In the genomic region with DNA sequence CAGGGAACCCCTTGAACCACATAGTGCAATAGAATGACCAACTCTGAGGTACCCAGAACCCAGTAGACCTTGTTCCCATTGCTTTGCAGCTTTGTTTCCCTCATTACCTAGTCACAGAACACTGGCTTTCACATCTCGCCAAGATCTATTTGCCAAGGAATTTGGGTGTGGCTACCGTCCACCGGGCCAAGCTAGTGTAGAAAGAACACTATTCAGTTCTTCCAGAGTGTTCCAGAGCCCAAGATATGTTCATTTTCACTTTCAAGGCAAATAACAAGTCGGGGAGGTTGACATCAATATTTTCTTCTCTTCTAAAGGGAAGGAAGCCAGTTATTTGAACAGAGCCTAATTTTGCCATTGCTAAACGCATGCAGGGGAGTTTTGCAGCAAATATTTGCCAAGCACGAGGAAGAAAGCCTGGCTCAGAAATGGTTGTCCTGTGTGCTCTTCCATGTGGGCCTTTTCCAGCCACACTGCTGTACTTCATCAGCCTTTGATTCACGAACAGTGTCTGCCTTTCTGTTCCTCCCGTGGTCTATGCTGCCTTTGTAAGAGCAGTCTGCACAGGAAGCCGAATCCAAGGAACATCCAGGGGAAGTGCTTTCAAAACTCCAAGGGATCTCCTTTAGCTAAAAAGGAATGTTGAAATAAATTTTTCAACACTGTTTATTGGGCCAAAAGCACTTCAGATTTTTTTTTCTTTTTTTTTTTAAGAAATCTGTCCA, we compare ENCODE assay signal across 14 mouse cellular contexts. TPM values are rescaled to one million over a fixed set of nuclear protein-coding genes. Genes with fewer than 3 reads are reported as not detected.
DNase-seq lines count a peak whose midpoint lies in the region; ATAC-seq and TF ChIP-seq lines count a peak whose summit lies in the region.
"Had no signal": no experiment of that assay in that cellular context is flagged by ENCODE, and none has a peak within 500 bp of the region (broad histone marks: within the 10 kb centered on the region; RNA-seq: fewer than 3 reads in every experiment).

No protein-coding gene starts in this region.

- H3K4me3 ChIP-seq in heart, embryonic 12.5 days = no peak overlapping the region
- H3K4me3 ChIP-seq in midbrain, postnatal 0 days (ENCODE audit: low read depth, low read length) = no peak overlapping the region
- H3K4me3 ChIP-seq in midbrain, embryonic 11.5 days (ENCODE audit: low read depth, low read length) = no peak overlapping the region
- H3K4me3 ChIP-seq in neural tube, embryonic 15.5 days (replicated peaks) = no peak overlapping the region

- H3K27ac ChIP-seq in heart, embryonic 12.5 days (ENCODE audit: poor library complexity, severe bottlenecking) = no peak overlapping the region
- H3K27ac ChIP-seq in midbrain, postnatal 0 days (ENCODE audit: low read depth, low read length) = peak overlapping the region; percentile 59
- no peak overlapping the region for H3K27ac ChIP-seq in midbrain, embryonic 11.5 days (ENCODE audit: low read depth, low read length)
- H3K27ac ChIP-seq in neural tube, embryonic 15.5 days (replicated peaks) = peak overlapping the region; percentile 54
- H3K27ac ChIP-seq: kidney, postnatal 0 days had no signal

- WGBS in heart, embryonic 12.5 days = 62% methylated on average over 9 of the region's 9 CpGs
- 58% methylated on average over 9 of the region's 9 CpGs for WGBS in midbrain, postnatal 0 days
- WGBS in midbrain, embryonic 11.5 days = 80% methylated on average over 9 of the region's 9 CpGs
- WGBS in neural tube, embryonic 15.5 days = 69% methylated on average over 9 of the region's 9 CpGs

- no peak overlapping the region for H3K4me2 ChIP-seq in heart, embryonic 12.5 days
- no peak overlapping the region for H3K4me2 ChIP-seq in midbrain, postnatal 0 days (ENCODE audit: low read depth, low read length, poor library complexity, severe bottlenecking)
- H3K4me2 ChIP-seq in midbrain, embryonic 11.5 days = no peak overlapping the region
- H3K4me2 ChIP-seq in neural tube, embryonic 15.5 days = no peak overlapping the region

- peaks cover 22% of the 10 kb centered on the region for H3K4me1 ChIP-seq in heart, embryonic 12.5 days (replicated peaks)
- H3K4me1 ChIP-seq in midbrain, postnatal 0 days (ENCODE audit: insufficient read depth, low read length) = peaks cover 19% of the 10 kb centered on the region
- H3K4me1 ChIP-seq in midbrain, embryonic 11.5 days (ENCODE audit: control insufficient read depth, insufficient read depth, low read length) = peaks cover 18% of the 10 kb centered on the region
- peaks cover 29% of the 10 kb centered on the region for H3K4me1 ChIP-seq in neural tube, embryonic 15.5 days

- no peaks in the 10 kb centered on the region for H3K9me3 ChIP-seq in heart, embryonic 12.5 days (replicated peaks)
- H3K9me3 ChIP-seq in midbrain, postnatal 0 days (ENCODE audit: low read length) = no peaks in the 10 kb centered on the region
- no peaks in the 10 kb centered on the region for H3K9me3 ChIP-seq in midbrain, embryonic 11.5 days (ENCODE audit: control insufficient read depth, low read length)
- no peaks in the 10 kb centered on the region for H3K9me3 ChIP-seq in neural tube, embryonic 15.5 days (replicated peaks)

- H3K27me3 ChIP-seq in heart, embryonic 12.5 days (replicated peaks) = no peaks in the 10 kb centered on the region
- no peaks in the 10 kb centered on the region for H3K27me3 ChIP-seq in midbrain, postnatal 0 days (ENCODE audit: insufficient read depth, low read length)
- H3K27me3 ChIP-seq in midbrain, embryonic 11.5 days (ENCODE audit: control insufficient read depth, insufficient read depth, low read length) = no peaks in the 10 kb centered on the region
- H3K27me3 ChIP-seq in neural tube, embryonic 15.5 days (replicated peaks) = no peaks in the 10 kb centered on the region
- H3K27me3 ChIP-seq: CH12.LX had no signal

- no peak overlapping the region for H3K9ac ChIP-seq in heart, embryonic 12.5 days
- H3K9ac ChIP-seq in midbrain, postnatal 0 days (replicated peaks; ENCODE audit: low read length, poor library complexity, severe bottlenecking) = no peak overlapping the region
- no peak overlapping the region for H3K9ac ChIP-seq in midbrain, embryonic 11.5 days (ENCODE audit: low read length)
- no peak overlapping the region for H3K9ac ChIP-seq in neural tube, embryonic 15.5 days (replicated peaks)

- intact Hi-C loops in gastrocnemius, postnatal 36 days (cut with DNase I) = no loop called here

- no peaks in the 10 kb centered on the region for H3K36me3 ChIP-seq in heart, embryonic 12.5 days
- no peaks in the 10 kb centered on the region for H3K36me3 ChIP-seq in midbrain, postnatal 0 days (ENCODE audit: insufficient read depth, low read length)
- no peaks in the 10 kb centered on the region for H3K36me3 ChIP-seq in midbrain, embryonic 11.5 days (ENCODE audit: control insufficient read depth, insufficient read depth, low read length)
- no peaks in the 10 kb centered on the region for H3K36me3 ChIP-seq in neural tube, embryonic 15.5 days

- no peak for ATAC-seq in heart, embryonic 12.5 days (ENCODE audit: insufficient number of reproducible peaks, low FRiP score)
- no peak for ATAC-seq in midbrain, postnatal 0 days (ENCODE audit: low FRiP score)
- no peak for ATAC-seq in midbrain, embryonic 11.5 days (ENCODE audit: low FRiP score)
- no peak for ATAC-seq in neural tube, embryonic 15.5 days (ENCODE audit: low FRiP score)

- TF ChIP-seq CTCF in midbrain, postnatal 0 days (IDR thresholded peaks at IDR 0.05) = no peak

- peak; percentile 89 for DNase-seq in heart, adult 8-10 months (ENCODE audit: low spot score)
- no peak for DNase-seq in midbrain, postnatal 0 days (ENCODE audit: low spot score)
- DNase-seq in midbrain, embryonic 11.5 days (ENCODE audit: low spot score, missing footprints) = no peak
- DNase-seq in gastrocnemius, postnatal 36 days = peak; percentile 46 to 59
- DNase-seq in ovary, adult 18-20 months (ENCODE audit: low spot score) = no peak
- DNase-seq in frontal cortex, postnatal 36 days (ENCODE audit: low spot score in 2 of 2) = no peak
- DNase-seq: adrenal gland, adult 2 months; midbrain, embryonic 14.5 days; thymus, postnatal 14 days had no signal

RNA-seq across cellular contexts. Expression of gene Tubb2a, which starts 6.4 kb away (rescaled TPM):
- 10 to 100 TPM; 29.1 to 49.7 (median 41.1) TPM for total RNA-seq in heart, adult 8-10 months (2022)
- 111 and 117 TPM in 2 replicates for polyA plus RNA-seq in heart, embryonic 12.5 days (2016; fragmentation: Nextera tagmentation; extraction: Ambion mirVana)
- 5,907 and 6,629 TPM in 2 replicates for total RNA-seq in midbrain, postnatal 0 days (2014; rRNA removed)
- polyA plus RNA-seq in midbrain, postnatal 0 days (2015; fragmentation: Nextera tagmentation; extraction: Ambion mirVana) = 4,276 and 4,687 TPM in 2 replicates
- 398 and 417 TPM in 2 replicates for polyA plus RNA-seq in midbrain, embryonic 11.5 days (2014; fragmentation: Nextera tagmentation; extraction: Ambion mirVana)
- total RNA-seq in gastrocnemius, postnatal 36 days (2021) = 10 to 100 TPM; 11.4 to 11.5 TPM
- 2,701 and 3,281 TPM in 2 replicates for polyA plus RNA-seq in neural tube, embryonic 15.5 days (2015; fragmentation: Nextera tagmentation; extraction: Ambion mirVana)

RNA-seq across cellular contexts. Expression of gene Tubb2b, which starts 46.1 kb away (rescaled TPM):
- 1 to 10 TPM; 2.3 to 5.9 (median 4.3) TPM for total RNA-seq in heart, adult 8-10 months (2022)
- 24.2 and 28.8 TPM in 2 replicates for polyA plus RNA-seq in heart, embryonic 12.5 days (2016; fragmentation: Nextera tagmentation; extraction: Ambion mirVana)
- total RNA-seq in midbrain, postnatal 0 days (2014; rRNA removed) = 4,904 and 4,995 TPM in 2 replicates
- polyA plus RNA-seq in midbrain, postnatal 0 days (2015; fragmentation: Nextera tagmentation; extraction: Ambion mirVana) = 937 and 994 TPM in 2 replicates
- 307 and 321 TPM in 2 replicates for polyA plus RNA-seq in midbrain, embryonic 11.5 days (2014; fragmentation: Nextera tagmentation; extraction: Ambion mirVana)
- total RNA-seq in gastrocnemius, postnatal 36 days (2021) = 1 to 10 TPM; 1.6 to 2.1 TPM
- 777 and 1,015 TPM in 2 replicates for polyA plus RNA-seq in neural tube, embryonic 15.5 days (2015; fragmentation: Nextera tagmentation; extraction: Ambion mirVana)
- total RNA-seq: common myeloid progenitor, adult 5-6 weeks had no signal

RNA-seq across cellular contexts. Expression of gene Bphl, which starts 46.8 kb away (rescaled TPM):
- 10 to 100 TPM; 39.1 to 47.7 (median 43.9) TPM for total RNA-seq in heart, adult 8-10 months (2022)
- polyA plus RNA-seq in heart, embryonic 12.5 days (2016; fragmentation: Nextera tagmentation; extraction: Ambion mirVana) = 44.4 and 50.5 TPM in 2 replicates
- total RNA-seq in midbrain, postnatal 0 days (2014; rRNA removed) = 37.0 and 42.7 TPM in 2 replicates
- polyA plus RNA-seq in midbrain, postnatal 0 days (2015; fragmentation: Nextera tagmentation; extraction: Ambion mirVana) = 46.4 and 47.7 TPM in 2 replicates
- polyA plus RNA-seq in midbrain, embryonic 11.5 days (2014; fragmentation: Nextera tagmentation; extraction: Ambion mirVana) = 32.5 and 35.2 TPM in 2 replicates
- 10 to 100 TPM; 21.4 to 25.3 TPM for total RNA-seq in gastrocnemius, postnatal 36 days (2021)
- polyA plus RNA-seq in neural tube, embryonic 15.5 days (2015; fragmentation: Nextera tagmentation; extraction: Ambion mirVana) = 40.7 and 44.9 TPM in 2 replicates

Comparison
In these comparisons a context has a peak if more than half of its experiments do, and no peak if none do; other contexts are left out.
1. H3K27ac ChIP-seq: peak in midbrain, postnatal 0 days (single experiment) and neural tube, embryonic 15.5 days (single experiment); none in heart, embryonic 12.5 days (single experiment) and midbrain, embryonic 11.5 days (single experiment).
2. DNase-seq: peak in heart, adult 8-10 months (single experiment) and gastrocnemius, postnatal 36 days (2 of 2); none in midbrain, postnatal 0 days (single experiment), midbrain, embryonic 11.5 days (single experiment), ovary, adult 18-20 months (single experiment) and frontal cortex, postnatal 36 days (0 of 2).
3. RNA of gene Tubb2b, which starts 46.1 kb away (polyA plus RNA-seq): 777 to 1,015 TPM in neural tube, embryonic 15.5 days, 937 to 994 TPM in midbrain, postnatal 0 days and 307 to 321 TPM in midbrain, embryonic 11.5 days; 24.2 to 28.8 TPM in heart, embryonic 12.5 days; every median in the first group is over 10 times any median in the second.